Mouse (Mus musculus) lung, postnatal 0 days (tissue): ENCODE measurements at regions not wholly inside any gene's neighbourhood (a gene's known extent, or its start where the extent isn't known, plus 50 kb on each side); places are given as distances from the start of the nearest gene placed in this dataset.

ENCODE experiments used
- ATAC-seq: fragments of 200-750 bp; cut with Nextera tagmentation; 2 replicates; pipeline ENCODE4 v1.8.0; 2017; ENCODE audit warnings: moderate library complexity
- DNase-seq: peaks from one replicate; pipeline ENCODE4 v3.0.0-alpha.2; 2016; ENCODE audit warnings: low spot score
- H3K27ac ChIP-seq: fragments of 300-500 bp; sonication (generic); 2 replicates; pipeline ENCODE4 v1.5.1; 2014; ENCODE audit warnings: antibody characterized with exemption, mild to moderate bottlenecking, low read length, mixed read lengths
- H3K27me3 ChIP-seq: fragments of 300-500 bp; sonication (generic); replicated peaks from 2 replicates; pipeline ENCODE4 v1.6.1; 2014; ENCODE audit warnings: low read length, mixed read lengths; ENCODE audit not compliant: insufficient read depth
- H3K36me3 ChIP-seq: fragments of 300-500 bp; sonication (generic); 2 replicates; pipeline ENCODE4 v1.6.1; 2014; ENCODE audit warnings: low read length, mixed read lengths; ENCODE audit not compliant: insufficient read depth
- H3K4me1 ChIP-seq: fragments of 300-500 bp; sonication (generic); 2 replicates; pipeline ENCODE4 v1.6.1; 2014; ENCODE audit warnings: antibody characterized with exemption, low read depth, low read length, mixed read lengths; ENCODE audit not compliant: insufficient read depth
- H3K4me2 ChIP-seq: fragments of 300-500 bp; sonication (generic); replicated peaks from 2 replicates; pipeline ENCODE4 v1.6.1; 2014; ENCODE audit warnings: low read depth, mild to moderate bottlenecking, low read length, moderate library complexity, mixed read lengths
- H3K4me3 ChIP-seq: fragments of 300-500 bp; sonication (generic); 2 replicates; pipeline ENCODE4 v1.5.1; 2014; ENCODE audit warnings: low read depth, low read length
- H3K9ac ChIP-seq: fragments of 300-500 bp; sonication (generic); replicated peaks from 2 replicates; pipeline ENCODE4 v1.6.1; 2014; ENCODE audit warnings: low read depth, mild to moderate bottlenecking
- H3K9me3 ChIP-seq: fragments of 300-500 bp; sonication (generic); 2 replicates; pipeline ENCODE4 v1.6.1; 2016; ENCODE audit warnings: low read length, mixed read lengths
- CTCF ChIP-seq: IDR thresholded peaks from 2 replicates; pipeline ENCODE4 v1.5.1; 2016; ENCODE audit warnings: antibody characterized with exemption, mild to moderate bottlenecking
- EP300 ChIP-seq: IDR thresholded peaks from 2 replicates; pipeline ENCODE4 v1.6.1; 2016; ENCODE audit warnings: antibody characterized with exemption, mild to moderate bottlenecking, control low read depth
- WGBS: fragments of 180-500 bp; shearing (Covaris S2); extraction: QIAGEN DNeasy Blood & Tissue Kit; methylation state at CpG from one replicate; pipeline ENCODE4 v1.1.7; 2014; 5-methylcytosine and 5-hydroxymethylcytosine counted together

DNA sequence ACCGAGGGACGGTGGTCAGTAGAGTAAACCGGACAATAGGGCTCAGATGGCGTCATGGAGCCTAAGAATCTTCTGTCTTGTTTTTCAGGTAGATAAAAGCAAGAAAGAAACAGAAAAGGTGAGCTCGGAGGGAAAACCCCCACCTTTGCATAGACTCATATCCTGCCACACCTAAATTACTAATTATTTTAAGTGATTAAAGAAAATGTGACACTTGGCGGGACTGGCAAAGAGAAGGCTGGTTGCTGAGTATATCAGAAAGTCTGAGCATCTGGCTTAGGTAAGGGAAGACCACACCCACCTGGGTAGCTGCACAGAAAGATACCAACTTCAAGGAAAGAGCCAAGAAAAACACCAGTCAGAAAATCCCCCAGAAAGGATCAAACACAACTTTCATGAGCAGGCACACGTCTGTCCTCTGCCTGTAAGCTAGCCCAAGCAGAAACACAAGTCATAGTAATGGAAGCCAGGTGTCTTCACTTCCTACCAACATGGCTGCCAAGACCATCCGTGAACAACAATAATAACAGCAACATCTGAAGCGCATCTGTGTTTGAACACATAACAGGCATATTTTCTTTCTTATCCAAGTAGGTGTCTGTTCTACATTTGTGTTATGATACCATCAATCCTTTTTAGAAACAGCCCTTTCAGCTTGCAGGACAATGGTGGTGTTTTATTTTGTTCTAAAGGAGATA, 198.3 kb upstream of the Jarid2 start:
- H3K9me3 ChIP-seq: no peaks in the 10 kb centered on the region
- H3K9ac ChIP-seq: no peak overlapping the region
- H3K36me3 ChIP-seq: no peaks in the 10 kb centered on the region
- no peak overlapping the region for H3K4me2 ChIP-seq
- no peak overlapping the region for H3K4me3 ChIP-seq
- ATAC-seq: no peak
- H3K4me1 ChIP-seq: no peaks in the 10 kb centered on the region; the same call in 1 of the 2 replicates
- DNase-seq: no peak
- TF ChIP-seq EP300 (no peak), CTCF (no peak)
- H3K27me3 ChIP-seq: no peaks in the 10 kb centered on the region
- WGBS: 88% methylated on average over 9 of the region's 9 CpGs
- H3K27ac ChIP-seq: no peak overlapping the region

DNA sequence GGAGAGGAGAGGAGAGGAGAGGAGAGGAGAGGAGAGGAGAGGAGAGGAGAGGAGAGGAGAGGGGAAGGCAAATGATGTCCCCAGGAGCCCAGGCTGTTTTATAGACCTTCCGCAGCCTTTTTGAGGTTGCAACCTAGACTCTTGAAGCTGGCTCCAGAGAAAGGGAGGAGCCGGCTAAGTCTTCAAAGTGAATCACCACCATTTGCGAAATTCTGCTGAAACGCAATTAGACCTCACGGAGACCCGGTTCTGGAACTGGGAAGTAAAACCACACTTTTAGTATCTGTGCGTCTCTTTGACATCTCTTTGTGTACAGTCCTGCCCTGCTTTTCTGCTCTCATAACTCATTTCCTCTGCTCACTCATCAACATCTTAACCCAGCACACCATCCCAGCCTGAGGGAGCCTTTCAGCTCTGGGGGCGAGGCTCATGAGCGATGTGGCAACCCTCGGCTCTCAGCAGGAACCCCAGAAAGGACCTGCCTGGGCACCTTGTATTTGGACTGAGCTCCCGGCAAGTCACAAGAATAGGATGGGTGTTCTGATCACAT, 196.6 kb upstream of the Jarid2 start:
- Histone ChIP-seq H3K4me2 (no peak overlapping the region), H3K9ac (no peak overlapping the region), H3K27ac (no peak overlapping the region), H3K27me3 (no peaks in the 10 kb centered on the region), H3K4me3 (no peak overlapping the region), H3K36me3 (no peaks in the 10 kb centered on the region), H3K4me1 (no peaks in the 10 kb centered on the region), H3K9me3 (no peaks in the 10 kb centered on the region)
- DNase-seq: peak; percentile 12
- 76% methylated on average over 11 of the region's 11 CpGs for WGBS
- ATAC-seq: no peak
- no peak for TF ChIP-seq CTCF
- TF ChIP-seq EP300: no peak

DNA sequence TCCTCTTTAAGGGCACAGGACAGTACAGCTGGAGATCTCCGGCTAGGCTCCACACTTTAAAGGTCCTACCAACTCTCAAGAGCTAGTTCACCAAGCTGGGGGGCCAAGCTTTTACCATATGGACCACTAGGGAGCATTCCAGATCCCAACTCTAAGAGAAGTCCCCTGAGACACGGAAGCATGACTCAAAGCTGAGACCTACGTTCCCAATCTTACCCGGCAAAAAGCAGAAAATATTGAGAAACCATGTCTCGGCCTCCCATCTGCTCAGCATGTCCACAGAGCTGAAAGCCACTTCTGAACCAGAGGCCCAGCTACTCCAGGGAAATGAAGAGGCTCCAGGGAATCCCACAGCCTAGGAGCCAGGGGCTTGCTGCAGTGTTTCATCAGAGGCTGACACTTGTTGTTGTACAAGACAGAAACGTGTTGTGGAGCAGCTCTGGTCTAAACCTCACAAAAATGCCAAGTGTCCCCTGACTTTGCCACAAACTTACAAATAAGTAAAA, 194.6 kb upstream of the Jarid2 start:
- no peak overlapping the region for H3K9ac ChIP-seq
- H3K27me3 ChIP-seq: no peaks in the 10 kb centered on the region
- DNase-seq: no peak
- H3K9me3 ChIP-seq: no peaks in the 10 kb centered on the region
- H3K27ac ChIP-seq: no peak overlapping the region
- no peak overlapping the region for H3K4me2 ChIP-seq
- no peak for ATAC-seq
- TF ChIP-seq EP300 (no peak), CTCF (no peak)
- no peak overlapping the region for H3K4me3 ChIP-seq
- 82% methylated on average over 6 of the region's 6 CpGs for WGBS
- H3K36me3 ChIP-seq: no peaks in the 10 kb centered on the region
- H3K4me1 ChIP-seq: no peaks in the 10 kb centered on the region

DNA sequence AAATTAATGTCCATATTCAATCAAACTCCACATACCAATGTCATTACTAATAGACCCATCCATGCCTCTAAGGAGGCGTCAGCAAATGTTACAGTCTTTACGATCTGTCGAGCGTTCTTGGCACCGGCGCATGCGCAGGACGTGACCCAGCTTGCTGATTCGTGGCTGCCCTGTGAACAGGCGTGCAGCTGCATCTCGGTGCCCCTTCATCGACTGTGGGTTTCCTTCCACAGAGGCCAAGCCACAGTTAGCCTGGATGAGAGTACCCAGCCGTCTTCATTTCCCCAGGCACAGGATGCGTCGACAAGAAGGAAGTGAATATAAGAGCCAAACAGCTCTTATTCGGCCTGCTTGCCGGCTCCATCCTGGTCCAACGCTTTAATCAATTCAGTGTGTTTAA, 193.8 kb upstream of the Jarid2 start:
- H3K36me3 ChIP-seq: no peaks in the 10 kb centered on the region
- DNase-seq (peak; percentile 19), ATAC-seq (no peak)
- no peaks in the 10 kb centered on the region for H3K9me3 ChIP-seq
- no peak overlapping the region for H3K4me3 ChIP-seq
- WGBS: 56% methylated on average over 18 of the region's 18 CpGs
- no peak overlapping the region for H3K27ac ChIP-seq
- no peaks in the 10 kb centered on the region for H3K27me3 ChIP-seq
- no peak overlapping the region for H3K9ac ChIP-seq
- H3K4me2 ChIP-seq: no peak overlapping the region
- no peaks in the 10 kb centered on the region for H3K4me1 ChIP-seq
- TF ChIP-seq EP300: no peak
- TF ChIP-seq CTCF: no peak

DNA sequence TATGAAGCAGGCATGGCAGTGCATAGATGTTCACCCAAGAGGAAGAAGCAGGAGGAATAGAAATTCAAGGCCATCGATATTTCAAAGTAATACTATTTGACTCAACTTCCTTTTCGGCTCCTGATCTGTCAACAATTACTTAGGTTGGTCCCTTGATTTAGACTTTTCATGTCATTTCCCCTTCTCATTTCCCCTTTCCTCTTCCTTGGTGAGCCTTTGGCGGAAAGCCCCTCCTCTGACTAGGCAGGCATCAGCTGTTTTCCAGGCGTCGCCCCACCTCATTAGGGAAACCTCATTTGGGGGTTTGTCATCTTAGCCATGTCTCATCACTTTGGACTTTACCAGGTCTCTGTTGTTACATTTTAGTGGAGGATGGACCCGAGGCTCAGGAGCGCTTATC, 191.0 kb upstream of the Jarid2 start:
- WGBS: 84% methylated on average over 7 of the region's 7 CpGs
- no peak overlapping the region for H3K27ac ChIP-seq
- ATAC-seq (no peak), DNase-seq (no peak)
- no peaks in the 10 kb centered on the region for H3K27me3 ChIP-seq
- no peak overlapping the region for H3K4me2 ChIP-seq
- no peak overlapping the region for H3K9ac ChIP-seq
- H3K4me3 ChIP-seq: no peak overlapping the region
- no peaks in the 10 kb centered on the region for H3K4me1 ChIP-seq
- no peaks in the 10 kb centered on the region for H3K36me3 ChIP-seq
- no peaks in the 10 kb centered on the region for H3K9me3 ChIP-seq
- no peak for TF ChIP-seq EP300
- TF ChIP-seq CTCF: no peak

DNA sequence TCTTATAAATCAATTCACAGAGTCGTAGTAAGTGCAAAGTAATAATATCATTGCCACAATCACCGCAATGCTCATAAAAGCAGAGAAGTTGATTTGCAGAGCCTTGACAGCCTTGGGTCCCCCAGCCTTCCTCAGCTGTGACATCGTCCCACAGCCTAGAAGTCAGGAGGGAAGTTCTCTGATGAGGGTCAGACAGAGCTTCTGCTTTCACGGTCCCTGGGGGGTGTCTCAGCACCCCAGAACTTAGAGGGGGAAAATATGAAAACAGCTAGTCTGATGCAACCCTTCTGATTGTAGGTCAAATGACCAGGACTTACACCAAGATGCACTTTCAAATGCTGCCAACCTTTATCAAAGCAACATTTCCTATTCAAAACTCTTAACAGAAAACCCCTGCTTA, 188.9 kb upstream of the Jarid2 start:
- no peak for TF ChIP-seq EP300
- no peak for TF ChIP-seq CTCF
- no peak for DNase-seq
- no peak overlapping the region for H3K9ac ChIP-seq
- no peak for ATAC-seq
- no peaks in the 10 kb centered on the region for H3K9me3 ChIP-seq
- no peak overlapping the region for H3K4me2 ChIP-seq
- no peaks in the 10 kb centered on the region for H3K36me3 ChIP-seq
- WGBS: 85% methylated on average over 4 of the region's 4 CpGs
- no peak overlapping the region for H3K4me3 ChIP-seq
- H3K27ac ChIP-seq: no peak overlapping the region
- H3K4me1 ChIP-seq: no peaks in the 10 kb centered on the region
- no peaks in the 10 kb centered on the region for H3K27me3 ChIP-seq
